ENCODE assay signal across 31 mouse cellular contexts in genomic region chr5:103431479-103431878, GRCm38 (mm10). TPM values are rescaled to one million over a fixed set of nuclear protein-coding genes. Genes with fewer than 3 reads are reported as not detected.
DNase-seq lines count a peak whose midpoint lies in the region; ATAC-seq and TF ChIP-seq lines count a peak whose summit lies in the region.
"Had no signal": no experiment of that assay in that cellular context is flagged by ENCODE, and none has a peak within 500 bp of the region (broad histone marks: within the 10 kb centered on the region; RNA-seq: fewer than 3 reads in every experiment).

No protein-coding gene starts in this region.

- no peak overlapping the region for H3K4me3 ChIP-seq in heart, postnatal 0 days (ENCODE audit: low read depth, low read length)
- no peak overlapping the region for H3K4me3 ChIP-seq in heart, embryonic 10.5 days
- no peak overlapping the region for H3K4me3 ChIP-seq in left cerebral cortex, adult 2 months
- H3K4me3 ChIP-seq: forebrain, embryonic 13.5 days; limb, embryonic 12.5 days; liver, embryonic 12.5 days; megakaryocyte, embryonic 14.5 days; midbrain, embryonic 12.5 days; myocyte; neural tube, embryonic 12.5 days had no signal

- 29% methylated on average over 3 of the region's 3 CpGs for WGBS in heart, postnatal 0 days
- WGBS in heart, embryonic 10.5 days = 52% methylated on average over 3 of the region's 3 CpGs

- no peak overlapping the region for H3K9ac ChIP-seq in heart, postnatal 0 days (replicated peaks; ENCODE audit: low read depth, low read length)
- H3K9ac ChIP-seq: forebrain, embryonic 13.5 days; limb, embryonic 12.5 days; liver, embryonic 12.5 days; midbrain, embryonic 12.5 days; neural tube, embryonic 12.5 days had no signal

- peak; percentile 86 for ATAC-seq in frontal cortex, adult (ENCODE audit: low TSS enrichment)
- no peak for ATAC-seq in heart, postnatal 0 days (ENCODE audit: insufficient read depth, low read depth)
- ATAC-seq: forebrain, embryonic 13.5 days; hindbrain, embryonic 16.5 days; liver, embryonic 12.5 days; lung, postnatal 0 days had no signal

- no peaks in the 10 kb centered on the region for H3K36me3 ChIP-seq in heart, postnatal 0 days (replicated peaks; ENCODE audit: control insufficient read depth, insufficient read depth, low read length)
- peaks cover 5% of the 10 kb centered on the region; the same call in 1 of the 2 replicates for H3K36me3 ChIP-seq in heart, embryonic 10.5 days
- H3K36me3 ChIP-seq: G1E; limb, embryonic 12.5 days; liver, embryonic 12.5 days; midbrain, embryonic 12.5 days; neural tube, embryonic 12.5 days had no signal

- TF ChIP-seq EP300 in heart, postnatal 0 days (IDR thresholded peaks at IDR 0.05; ENCODE audit: low read depth) = no peak

- H3K9me3 ChIP-seq in heart, postnatal 0 days (replicated peaks; ENCODE audit: control insufficient read depth, low read length) = no peaks in the 10 kb centered on the region
- H3K9me3 ChIP-seq in heart, embryonic 10.5 days = no peaks in the 10 kb centered on the region
- H3K9me3 ChIP-seq: forebrain, embryonic 13.5 days; limb, embryonic 12.5 days; liver, embryonic 12.5 days; megakaryocyte, embryonic 14.5 days; midbrain, embryonic 12.5 days; neural tube, embryonic 12.5 days had no signal

- no peak overlapping the region for H3K27ac ChIP-seq in heart, postnatal 0 days (ENCODE audit: low read depth)
- H3K27ac ChIP-seq in heart, embryonic 10.5 days = no peak overlapping the region
- H3K27ac ChIP-seq in left cerebral cortex, adult 2 months = no peak overlapping the region
- H3K27ac ChIP-seq: forebrain, embryonic 13.5 days; limb, embryonic 12.5 days; liver, embryonic 12.5 days; midbrain, embryonic 12.5 days; neural tube, embryonic 12.5 days; stomach, postnatal 0 days had no signal

- DNase-seq in frontal cortex, postnatal 10 days (ENCODE audit: low spot score in 2 of 2) = no peak
- DNase-seq in heart, postnatal 0 days (ENCODE audit: low spot score) = peak; percentile 39
- no peak for DNase-seq in heart, embryonic 10.5 days (ENCODE audit: low spot score)
- no peak for DNase-seq in left cerebral cortex, adult 2 months (ENCODE audit: extremely low spot score in 1 of 2, low spot score in 2 of 2)
- no peak for DNase-seq in left cerebral cortex, adult 9 months (ENCODE audit: low spot score in 2 of 2)
- no peak for DNase-seq in cerebellum, postnatal 25 days
- DNase-seq: adrenal gland, adult 8-10 months; cerebellum, adult 8-10 months; cerebellum, postnatal 36 days; heart, postnatal 14 days; kidney, adult 18-20 months; layer of hippocampus, postnatal 36 days; lung, adult 18-20 months; lung, postnatal 4 days; right cerebral cortex, postnatal 4 days; thymus, adult 18-20 months; thymus, postnatal 25 days had no signal

- no peak overlapping the region for H3K4me2 ChIP-seq in heart, postnatal 0 days (ENCODE audit: low read depth, low read length)
- H3K4me2 ChIP-seq: forebrain, embryonic 13.5 days; heart, embryonic 11.5 days; limb, embryonic 12.5 days; liver, embryonic 12.5 days; midbrain, embryonic 12.5 days; neural tube, embryonic 12.5 days had no signal

- intact Hi-C loops in left cerebral cortex, adult 2 months (cut with DNase I) = no loop called here

- TF ChIP-seq CTCF in heart, postnatal 0 days (IDR thresholded peaks at IDR 0.05; ENCODE audit: low read depth) = no peak
- TF ChIP-seq CTCF in left cerebral cortex, adult 2 months (IDR thresholded peaks at IDR 0.05) = peak; percentile 9

- peaks cover 11% of the 10 kb centered on the region for H3K4me1 ChIP-seq in heart, postnatal 0 days (ENCODE audit: control insufficient read depth, insufficient read depth)
- peaks cover 39% of the 10 kb centered on the region for H3K4me1 ChIP-seq in heart, embryonic 10.5 days
- H3K4me1 ChIP-seq: megakaryocyte, embryonic 14.5 days had no signal

- no peaks in the 10 kb centered on the region for H3K27me3 ChIP-seq in heart, postnatal 0 days (ENCODE audit: control insufficient read depth, insufficient read depth, low read length)
- no peaks in the 10 kb centered on the region for H3K27me3 ChIP-seq in heart, embryonic 10.5 days (ENCODE audit: insufficient read depth, poor library complexity, severe bottlenecking)
- H3K27me3 ChIP-seq: forebrain, embryonic 13.5 days; liver, embryonic 12.5 days; midbrain, embryonic 12.5 days; neural tube, embryonic 12.5 days had no signal

RNA-seq across cellular contexts. Expression of gene Ptpn13, which starts 6.5 kb away (rescaled TPM):
- 14.3 and 15.7 TPM in 2 replicates for total RNA-seq in heart, postnatal 0 days (2014; rRNA removed; ENCODE audit: low replicate concordance)
- 2.3 TPM in 2 replicates for polyA plus RNA-seq in heart, postnatal 0 days (2015; fragmentation: Nextera tagmentation; extraction: Ambion mirVana)
- polyA plus RNA-seq in heart, embryonic 10.5 days (2016; fragmentation: Nextera tagmentation; extraction: Ambion mirVana) = 13.5 and 16.4 TPM in 2 replicates
- 10 to 100 TPM in 1 of 2 experiments, 1 to 10 TPM in 1; 9.6 to 10.5 TPM for total RNA-seq in left cerebral cortex, adult 2 months (2021)
- total RNA-seq: granulocyte monocyte progenitor cell, adult 5-6 weeks had no signal
- polyA plus RNA-seq: G1E had no signal
